Mouse (Mus musculus) heart, adult 2 months (tissue): ENCODE measurements around the gene Atg2b. TPM values are rescaled to one million over a fixed set of nuclear protein-coding genes. Genes with fewer than 3 reads are reported as not detected.

Experiments
- DNase-seq, 2 experiments: peaks; one replicate each; pipeline ENCODE4 v3.0.0; 2021
- H3K27ac ChIP-seq: fragments of 200-600 bp; 2 replicates; pipeline ENCODE4 v1.8.1; 2022
- H3K27me3 ChIP-seq: fragments of 200-500 bp; 2 replicates; pipeline ENCODE4 v1.6.1; 2012; ENCODE audit warnings: mild to moderate bottlenecking, low read length, inconsistent platforms, mixed read lengths; ENCODE audit not compliant: control insufficient read depth, insufficient read depth
- H3K36me3 ChIP-seq: fragments of 200-500 bp; 2 replicates; pipeline ENCODE4 v1.6.1; 2012; ENCODE audit warnings: low read length, inconsistent platforms; ENCODE audit not compliant: control insufficient read depth, insufficient read depth
- H3K4me1 ChIP-seq: fragments of 200-500 bp; 2 replicates; pipeline ENCODE4 v1.6.1; 2011; ENCODE audit warnings: low read length; ENCODE audit not compliant: control insufficient read depth, insufficient read depth
- H3K4me3 ChIP-seq: fragments of 200-600 bp; 2 replicates; pipeline ENCODE4 v1.8.1; 2022
- H3K79me2 ChIP-seq: fragments of 200-500 bp; replicated peaks from 2 replicates; pipeline ENCODE4 v1.6.1; 2012; ENCODE audit warnings: mild to moderate bottlenecking, inconsistent platforms, low read length, moderate library complexity, mixed read lengths; ENCODE audit not compliant: control insufficient read depth, insufficient read depth
- H3K9ac ChIP-seq: fragments of 200-500 bp; 2 replicates; pipeline ENCODE4 v1.6.1; 2012; ENCODE audit warnings: low read depth, mild to moderate bottlenecking, control low read depth, inconsistent platforms, low read length, mixed read lengths
- CTCF ChIP-seq: fragments of 200-600 bp; IDR thresholded peaks from 2 replicates; pipeline ENCODE4 v1.8.1; 2022; ENCODE audit warnings: antibody characterized with exemption, mild to moderate bottlenecking, moderate library complexity
- EP300 ChIP-seq: fragments of 200-500 bp; IDR thresholded peaks from 2 replicates; pipeline ENCODE4 v1.6.1; 2011; ENCODE audit warnings: low read depth, low read length, control low read depth; ENCODE audit not compliant: insufficient read depth
- POLR2A ChIP-seq: fragments of 200-500 bp; IDR thresholded peaks from 2 replicates; pipeline ENCODE4 v1.6.1; 2011; ENCODE audit warnings: mild to moderate bottlenecking, low read depth, low read length, control low read depth; ENCODE audit not compliant: insufficient read depth
- WGBS: fragments of 180-500 bp; shearing (Covaris S2); methylation state at CpG from one replicate; pipeline ENCODE4 v1.1.7; 2018; 5-methylcytosine and 5-hydroxymethylcytosine counted together
- intact Hi-C: fragments of 180-260 bp; cut with DNase I; formaldehyde crosslinking; loops from one replicate; pipeline ENCODE4 v1.15.1; 2025
- polyA plus RNA-seq: library from polyadenylated mRNA; depleted of rRNA; stranded (reverse); fragments of >200 nt; gene quantifications from 2 replicates; pipeline ENCODE4 v1.2.3, GENCODE M21; 2012
- total RNA-seq, 2 experiments: library from RNA; stranded (reverse); gene quantifications; 2 replicates each; pipeline ENCODE4 v1.2.3; 2021

Atg2b gene
- total and polyA plus RNA-seq, 3 experiments = 9.2 to 19.0 (median 18.3) TPM

DNA sequence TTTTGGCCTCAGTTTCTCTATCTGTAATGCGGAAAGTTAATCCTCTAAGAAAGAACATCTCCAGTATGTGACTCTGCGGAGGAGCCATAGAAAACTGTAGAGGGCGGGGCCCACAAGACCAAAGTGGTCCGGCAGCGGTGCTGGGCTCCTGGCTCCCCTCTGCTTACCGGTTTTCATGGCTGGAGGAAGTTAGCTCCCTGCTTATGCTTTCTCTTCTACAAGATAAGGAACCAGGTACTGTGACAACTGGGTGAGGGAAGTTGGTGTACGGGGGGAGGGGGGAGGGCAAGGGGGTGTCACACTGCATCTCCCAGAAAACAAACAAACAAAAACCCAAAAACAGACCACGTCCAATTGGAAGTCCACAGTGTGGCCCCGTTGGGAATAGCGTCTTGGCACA is 86.5 kb downstream of the Atg2b start:
- Histone ChIP-seq H3K27ac (no peak overlapping the region), H3K27me3 (no peaks in the 10 kb centered on the region), H3K4me3 (no peak overlapping the region), H3K79me2 (no peaks in the 10 kb centered on the region), H3K9ac (no peak overlapping the region), H3K4me1 (no peaks in the 10 kb centered on the region), H3K36me3 (no peaks in the 10 kb centered on the region)
- intact Hi-C loops = no loop called here
- WGBS = 73% methylated on average over 10 of the region's 10 CpGs
- no peak for TF ChIP-seq POLR2A
- no peak for TF ChIP-seq EP300
- no peak for TF ChIP-seq CTCF
- DNase-seq = no peak

DNA sequence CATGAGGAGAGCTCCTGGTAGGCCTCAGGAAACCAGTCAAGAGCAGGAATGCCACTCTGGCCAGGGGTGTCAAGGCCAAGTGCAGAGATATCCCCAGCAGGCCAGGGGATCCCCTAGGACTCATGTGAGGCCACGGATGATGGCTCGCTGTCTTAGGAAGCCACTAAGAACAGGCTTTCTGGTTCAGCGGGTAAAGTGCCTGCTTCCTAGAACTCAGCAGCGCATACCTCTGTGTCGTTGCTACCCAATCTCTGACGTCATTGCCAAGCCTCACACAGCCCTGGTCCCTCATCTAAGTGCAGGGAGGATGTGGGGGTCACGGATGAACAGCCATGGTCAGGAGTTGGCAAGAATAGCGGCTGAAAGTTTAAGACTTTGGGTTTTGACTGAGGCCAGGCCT is 87.9 kb downstream of the Atg2b start:
- Histone ChIP-seq H3K4me3 (no peak overlapping the region), H3K36me3 (no peaks in the 10 kb centered on the region), H3K79me2 (no peaks in the 10 kb centered on the region), H3K27me3 (no peaks in the 10 kb centered on the region), H3K4me1 (no peaks in the 10 kb centered on the region), H3K9ac (no peak overlapping the region), H3K27ac (no peak overlapping the region)
- TF ChIP-seq EP300 (no peak), CTCF (no peak), POLR2A (no peak)
- intact Hi-C loops = no loop called here
- no peak for DNase-seq
- WGBS = 87% methylated on average over 8 of the region's 8 CpGs

DNA sequence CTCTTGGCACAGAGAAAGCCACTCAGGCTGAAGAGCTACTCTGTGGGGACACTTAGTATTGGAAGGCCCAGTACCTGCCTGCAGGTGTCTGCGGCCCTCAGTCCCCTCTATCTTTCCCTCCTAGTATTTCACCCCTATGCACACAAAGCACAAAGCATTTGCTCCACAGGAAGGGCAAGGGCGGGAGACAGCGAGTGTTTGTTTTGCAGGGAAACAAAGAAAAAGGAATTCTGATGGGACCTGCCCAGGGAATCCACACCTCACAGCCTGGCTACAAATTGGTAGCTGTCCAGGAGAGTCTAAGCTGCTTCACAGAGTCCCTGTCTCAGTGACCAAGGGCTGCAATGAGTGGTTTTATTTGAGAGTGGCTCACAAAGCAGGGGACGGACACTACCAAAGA is 91.5 kb downstream of the Atg2b start:
- WGBS = 73% methylated on average over 4 of the region's 4 CpGs
- H3K36me3 ChIP-seq = no peaks in the 10 kb centered on the region
- H3K27ac ChIP-seq = no peak overlapping the region
- TF ChIP-seq EP300 (no peak), POLR2A (no peak), CTCF (no peak)
- DNase-seq = no peak
- intact Hi-C loops = no loop called here
- no peaks in the 10 kb centered on the region for H3K79me2 ChIP-seq
- H3K4me3 ChIP-seq = no peak overlapping the region
- H3K4me1 ChIP-seq = no peaks in the 10 kb centered on the region
- H3K9ac ChIP-seq = no peak overlapping the region
- H3K27me3 ChIP-seq = no peaks in the 10 kb centered on the region

DNA sequence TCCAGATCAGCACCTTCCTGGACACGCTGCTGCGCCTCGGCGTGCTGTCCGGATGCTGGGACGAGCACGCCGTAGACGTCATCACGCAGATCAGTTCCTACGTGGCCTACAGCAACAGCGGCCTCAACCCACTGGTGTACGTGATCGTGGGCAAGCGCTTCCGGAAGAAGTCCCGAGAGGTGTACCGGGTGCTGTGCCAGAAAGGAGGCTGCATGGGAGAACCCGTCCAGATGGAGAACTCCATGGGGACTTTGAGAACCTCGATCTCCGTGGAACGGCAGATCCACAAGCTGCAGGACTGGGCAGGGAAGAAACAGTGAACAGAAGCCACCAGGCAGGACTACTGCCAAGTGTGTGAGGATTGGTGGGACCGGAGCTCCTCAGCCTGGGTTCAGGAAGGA is 92.7 kb downstream of the Atg2b start:
- TF ChIP-seq CTCF = no peak
- TF ChIP-seq EP300 = no peak
- no peak for TF ChIP-seq POLR2A
- H3K4me1 ChIP-seq = no peaks in the 10 kb centered on the region
- intact Hi-C loops = no loop called here

DNA sequence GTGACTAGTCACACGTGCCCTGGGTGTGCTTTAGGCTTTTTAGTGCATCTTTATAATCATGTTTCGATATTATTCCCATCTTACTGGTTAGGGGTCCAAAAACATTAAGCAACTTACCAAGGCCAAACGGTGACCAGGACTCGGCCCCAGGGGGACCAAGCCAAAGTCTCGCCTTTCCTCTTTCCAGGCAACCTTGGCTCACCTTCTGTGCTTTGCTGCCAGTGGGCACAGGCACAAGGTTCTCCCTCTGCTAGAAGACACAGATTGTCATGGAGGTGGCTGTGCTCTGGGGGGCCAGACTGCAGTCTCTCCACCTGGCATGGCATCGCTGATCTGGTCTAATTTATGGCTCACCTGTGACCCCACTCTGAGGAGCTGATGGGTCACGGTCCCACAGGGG is 94.2 kb downstream of the Atg2b start:
- Histone ChIP-seq H3K27me3 (no peaks in the 10 kb centered on the region), H3K9ac (no peak overlapping the region), H3K4me1 (no peaks in the 10 kb centered on the region), H3K79me2 (no peaks in the 10 kb centered on the region), H3K27ac (no peak overlapping the region), H3K4me3 (no peak overlapping the region), H3K36me3 (no peaks in the 10 kb centered on the region)
- TF ChIP-seq POLR2A (no peak), CTCF (no peak), EP300 (no peak)
- intact Hi-C loops = no loop called here
- no peak for DNase-seq
- 83% methylated on average over 7 of the region's 7 CpGs for WGBS

More for the DNA sequence above, 92.7 kb downstream of the Atg2b start:
- 93% methylated on average over 23 of the region's 23 CpGs for WGBS
- DNase-seq = no peak
- Histone ChIP-seq H3K27ac (no peak overlapping the region), H3K36me3 (no peaks in the 10 kb centered on the region), H3K27me3 (no peaks in the 10 kb centered on the region), H3K4me3 (no peak overlapping the region), H3K79me2 (no peaks in the 10 kb centered on the region), H3K9ac (no peak overlapping the region)

DNA sequence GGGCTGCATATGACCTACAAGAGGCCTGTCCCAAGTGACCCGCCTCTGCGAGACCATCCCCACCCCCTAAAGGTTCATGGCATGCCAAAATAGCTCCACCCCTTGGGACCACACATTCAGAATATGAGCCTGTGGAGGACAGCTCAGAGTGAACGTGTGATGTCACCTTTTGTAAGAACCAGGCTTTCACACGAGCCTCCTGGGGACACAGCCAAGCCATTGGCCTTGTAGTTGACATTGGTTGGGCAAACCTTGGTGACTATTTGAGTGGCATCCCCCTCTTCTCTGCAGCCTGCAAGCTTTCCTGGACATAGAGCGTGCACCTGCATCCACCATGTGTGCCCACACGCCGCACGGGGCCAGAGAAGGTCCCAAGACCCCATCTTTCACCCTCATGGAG is 97.5 kb downstream of the Atg2b start:
- no peak overlapping the region for H3K9ac ChIP-seq
- H3K4me1 ChIP-seq = peaks cover 1% of the 10 kb centered on the region; the same call in 1 of the 2 replicates
- H3K4me3 ChIP-seq = no peak overlapping the region
- TF ChIP-seq POLR2A = no peak
- H3K27ac ChIP-seq = no peak overlapping the region
- no peaks in the 10 kb centered on the region for H3K36me3 ChIP-seq
- intact Hi-C loops = no loop called here
- 81% methylated on average over 8 of the region's 8 CpGs for WGBS
- DNase-seq = no peak
- no peaks in the 10 kb centered on the region for H3K79me2 ChIP-seq
- no peaks in the 10 kb centered on the region for H3K27me3 ChIP-seq

DNA sequence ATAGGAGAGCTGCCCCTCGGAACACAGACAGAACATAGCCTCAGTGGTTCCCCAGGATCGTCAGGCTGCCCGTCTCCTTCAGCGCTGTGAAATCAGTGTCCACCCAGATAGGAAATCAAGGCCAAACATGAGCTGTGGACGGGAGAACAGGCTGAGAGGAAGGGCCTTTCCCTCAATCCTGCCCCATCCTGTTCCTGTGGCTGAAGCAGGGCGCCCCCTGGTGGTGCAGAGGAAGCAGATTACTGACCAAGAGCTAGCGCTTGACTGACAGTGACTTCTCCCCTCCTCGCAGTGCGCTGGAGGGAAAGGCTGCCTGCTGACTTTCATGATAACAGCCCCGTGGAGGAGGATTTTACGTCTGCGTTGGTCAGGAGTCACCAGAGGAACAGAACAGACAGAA is 100.2 kb downstream of the Atg2b start:
- Histone ChIP-seq H3K36me3 (no peaks in the 10 kb centered on the region), H3K4me3 (no peak overlapping the region), H3K9ac (no peak overlapping the region), H3K27me3 (no peaks in the 10 kb centered on the region), H3K27ac (no peak overlapping the region), H3K4me1 (peaks cover 1% of the 10 kb centered on the region; the same call in 1 of the 2 replicates), H3K79me2 (no peaks in the 10 kb centered on the region)
- peak; percentile 73 to 79 for DNase-seq
- TF ChIP-seq POLR2A (no peak), EP300 (0 out of 2 replicates have a peak, but pooled peaks have one; percentile 49), CTCF (peak; percentile 99)
- WGBS = 13% methylated on average over 12 of the region's 12 CpGs
- intact Hi-C loops = loop anchor here (1.0 to 5.0 kb wide), 2 partner anchors 38 to 87 kb away; no protein-coding TSS in a partner anchor
